Mouse (Mus musculus): ENCODE measurements around the gene Trpv2. TPM values are rescaled to one million over a fixed set of nuclear protein-coding genes. Genes with fewer than 3 reads are reported as not detected.

Gene Trpv2
- polyA plus RNA-seq, 1 experiment = not detected

DNA sequence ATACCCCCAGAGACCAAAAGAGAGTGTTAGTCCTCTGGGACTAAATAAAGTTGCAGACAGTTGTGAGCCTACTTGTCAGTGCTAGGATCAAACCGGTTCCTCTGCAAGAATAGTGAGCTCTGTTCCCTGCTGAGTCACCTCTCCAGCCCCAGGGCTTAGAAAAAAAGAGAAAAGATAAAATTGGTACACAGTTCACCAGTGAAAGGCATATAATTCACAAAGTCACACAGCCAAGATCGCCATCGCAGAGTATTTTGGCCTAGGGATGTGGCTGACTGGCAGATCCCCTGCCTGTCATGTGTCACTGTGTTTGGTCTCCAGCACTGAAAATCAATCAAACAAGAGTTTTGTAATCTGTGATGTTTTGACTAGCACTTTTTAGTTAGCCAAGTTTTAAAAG, 6.0 kb upstream of the Trpv2 start:
- H3K27ac ChIP-seq (ENCODE audit: insufficient read depth, low read depth, low read length) = no peak overlapping the region
- H3K4me3 ChIP-seq (ENCODE audit: insufficient read depth, low read depth, low read length) = no peak overlapping the region
- TF ChIP-seq CTCF (IDR thresholded peaks at IDR 0.05; ENCODE audit: insufficient read depth, low read depth, low read length) = no peak
- TF ChIP-seq POLR2A (IDR thresholded peaks at IDR 0.05; ENCODE audit: insufficient read depth, low read depth, low read length) = no peak
- H3K4me1 ChIP-seq (ENCODE audit: control insufficient read depth, insufficient read depth, low read length) = no peaks in the 10 kb centered on the region
- WGBS = 48% methylated on average over 3 of the region's 3 CpGs

DNA sequence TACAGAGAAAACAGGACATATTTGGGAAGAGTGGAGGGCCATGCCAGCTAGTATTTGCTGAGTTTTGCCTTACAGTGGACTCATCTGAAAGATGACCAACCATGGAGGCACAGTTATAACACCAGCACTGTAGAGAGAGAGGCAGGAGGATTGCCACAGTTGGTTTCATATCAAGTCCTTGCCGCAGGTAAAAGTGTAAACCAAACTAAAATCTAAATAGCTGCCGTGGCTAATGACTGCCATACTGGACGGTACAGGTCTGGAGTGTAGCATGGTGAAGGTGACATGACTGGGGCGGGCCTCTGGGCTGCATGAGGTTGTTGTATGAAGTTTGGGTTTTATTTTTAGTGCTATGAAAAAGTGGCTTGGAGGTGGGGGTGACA, 408 bp downstream of the Trpv2 start:
- H3K4me1 ChIP-seq (ENCODE audit: control insufficient read depth, insufficient read depth, low read length) = peaks cover 13% of the 10 kb centered on the region
- no peak overlapping the region for H3K27ac ChIP-seq (ENCODE audit: insufficient read depth, low read depth, low read length)
- H3K4me3 ChIP-seq (ENCODE audit: insufficient read depth, low read depth, low read length) = no peak overlapping the region
- 86% methylated on average over 4 of the region's 4 CpGs for WGBS
- TF ChIP-seq POLR2A (IDR thresholded peaks at IDR 0.05; ENCODE audit: insufficient read depth, low read depth, low read length) = no peak
- no peak for TF ChIP-seq CTCF (IDR thresholded peaks at IDR 0.05; ENCODE audit: insufficient read depth, low read depth, low read length)

DNA sequence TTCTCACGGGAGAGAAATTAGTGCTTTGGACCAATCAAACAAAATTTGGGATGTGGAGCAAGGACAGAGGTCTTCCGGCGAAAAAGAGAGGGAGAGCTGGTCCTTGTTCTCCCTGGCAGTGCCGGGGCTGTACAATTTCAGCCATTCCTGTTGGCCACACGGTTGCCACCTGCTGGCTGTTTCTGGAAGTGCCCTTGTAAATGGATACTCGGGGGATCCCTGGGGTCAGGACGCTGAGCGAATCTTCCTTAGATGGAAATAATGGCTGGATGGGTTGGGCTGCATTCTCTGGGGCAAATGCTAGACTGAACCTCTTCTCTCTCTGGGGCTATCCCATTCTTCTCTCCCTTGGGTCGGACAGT, 992 bp downstream of the Trpv2 start:
- peak overlapping the region; percentile 66 for H3K4me3 ChIP-seq (ENCODE audit: insufficient read depth, low read depth, low read length)
- H3K4me1 ChIP-seq (ENCODE audit: control insufficient read depth, insufficient read depth, low read length) = peaks cover 13% of the 10 kb centered on the region
- under 1% methylated on average over 9 of the region's 9 CpGs for WGBS
- TF ChIP-seq POLR2A (IDR thresholded peaks at IDR 0.05; ENCODE audit: insufficient read depth, low read depth, low read length) (no peak), CTCF (IDR thresholded peaks at IDR 0.05; ENCODE audit: insufficient read depth, low read depth, low read length) (peak; percentile 86)
- no peak overlapping the region for H3K27ac ChIP-seq (ENCODE audit: insufficient read depth, low read depth, low read length)

DNA sequence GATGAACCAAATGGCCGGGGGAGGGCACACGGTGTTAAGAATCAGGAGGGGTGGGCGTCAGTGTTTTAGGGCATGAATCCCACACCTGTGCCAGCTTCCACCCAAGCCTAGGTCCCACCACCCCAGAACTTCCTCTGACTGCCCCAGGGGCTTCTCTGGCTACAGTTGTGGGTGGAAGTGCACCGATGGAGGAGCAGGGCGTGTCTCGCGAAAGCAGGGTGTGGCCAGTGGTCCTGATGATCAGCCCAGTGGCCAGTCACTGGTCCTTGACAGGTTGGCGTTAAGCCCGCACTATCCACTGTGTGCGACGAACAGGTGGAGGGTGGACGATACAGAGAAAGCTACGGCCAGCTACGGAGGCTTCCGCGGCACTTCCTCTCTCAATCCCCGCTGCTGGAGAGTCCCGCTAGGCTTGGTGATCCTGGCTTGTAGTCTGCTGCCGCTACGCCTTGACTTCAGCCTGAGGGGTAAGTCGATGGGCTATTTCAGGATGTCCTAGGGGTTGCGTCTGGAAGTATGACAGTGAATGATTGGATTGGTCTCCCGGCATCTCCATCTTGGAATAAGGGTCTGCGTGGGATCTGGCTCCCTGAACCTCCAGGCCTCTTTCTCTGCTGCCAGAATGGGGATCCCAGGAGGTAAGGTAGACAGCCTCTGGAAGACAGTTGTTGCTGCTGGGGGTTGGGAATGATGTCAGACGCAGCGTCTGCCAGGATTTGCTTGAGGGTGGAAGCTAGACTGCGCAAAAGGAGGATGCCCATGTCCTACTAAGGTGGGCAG, 1.6 kb downstream of the Trpv2 start:
- H3K27ac ChIP-seq (ENCODE audit: insufficient read depth, low read depth, low read length) = peak overlapping the region; percentile 23; the same call in 1 of the 2 replicates
- H3K4me1 ChIP-seq (ENCODE audit: control insufficient read depth, insufficient read depth, low read length) = peaks cover 13% of the 10 kb centered on the region
- TF ChIP-seq POLR2A (IDR thresholded peaks at IDR 0.05; ENCODE audit: insufficient read depth, low read depth, low read length) = no peak
- TF ChIP-seq CTCF (IDR thresholded peaks at IDR 0.05; ENCODE audit: insufficient read depth, low read depth, low read length) = 0 out of 2 replicates have a peak, but pooled peaks have one; percentile 1
- peak overlapping the region; percentile 66 for H3K4me3 ChIP-seq (ENCODE audit: insufficient read depth, low read depth, low read length)
- 7% methylated on average over 27 of the region's 27 CpGs for WGBS

DNA sequence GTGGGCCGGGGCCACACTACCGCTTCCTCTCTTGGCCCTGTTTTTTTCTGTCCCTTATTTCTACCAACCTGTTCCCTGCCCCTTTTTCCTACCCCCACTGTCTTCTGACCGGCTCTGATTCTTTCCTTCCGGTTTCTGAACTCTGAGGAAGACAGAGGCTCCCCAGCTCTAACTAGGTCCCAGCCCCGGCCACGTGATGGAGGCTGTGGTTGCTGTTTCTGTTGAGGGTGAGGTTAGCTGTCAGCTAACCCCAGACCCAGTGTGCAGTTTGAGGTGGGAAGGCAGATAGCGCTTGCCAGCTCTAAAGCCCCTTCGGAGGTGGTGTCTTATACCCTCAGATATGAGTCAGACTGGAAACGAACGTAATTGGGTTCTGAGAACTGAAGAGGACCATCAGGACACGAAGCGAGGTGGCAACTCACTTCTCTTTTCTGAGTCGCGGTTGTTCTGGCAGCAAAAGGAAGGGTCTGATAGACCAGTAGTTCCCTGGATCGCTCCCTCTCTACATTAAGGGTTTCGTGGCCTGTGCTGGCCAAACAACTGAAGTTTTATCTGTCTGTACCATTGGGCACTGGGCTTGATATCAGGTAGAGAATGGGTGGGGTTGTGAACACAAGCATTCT, 2.4 kb downstream of the Trpv2 start:
- Histone ChIP-seq H3K4me3 (ENCODE audit: insufficient read depth, low read depth, low read length) (peak overlapping the region; percentile 66), H3K27ac (ENCODE audit: insufficient read depth, low read depth, low read length) (no peak overlapping the region), H3K4me1 (ENCODE audit: control insufficient read depth, insufficient read depth, low read length) (peaks cover 13% of the 10 kb centered on the region)
- TF ChIP-seq POLR2A (IDR thresholded peaks at IDR 0.05; ENCODE audit: insufficient read depth, low read depth, low read length) (no peak), CTCF (IDR thresholded peaks at IDR 0.05; ENCODE audit: insufficient read depth, low read depth, low read length) (no peak)
- 58% methylated on average over 16 of the region's 16 CpGs for WGBS

DNA sequence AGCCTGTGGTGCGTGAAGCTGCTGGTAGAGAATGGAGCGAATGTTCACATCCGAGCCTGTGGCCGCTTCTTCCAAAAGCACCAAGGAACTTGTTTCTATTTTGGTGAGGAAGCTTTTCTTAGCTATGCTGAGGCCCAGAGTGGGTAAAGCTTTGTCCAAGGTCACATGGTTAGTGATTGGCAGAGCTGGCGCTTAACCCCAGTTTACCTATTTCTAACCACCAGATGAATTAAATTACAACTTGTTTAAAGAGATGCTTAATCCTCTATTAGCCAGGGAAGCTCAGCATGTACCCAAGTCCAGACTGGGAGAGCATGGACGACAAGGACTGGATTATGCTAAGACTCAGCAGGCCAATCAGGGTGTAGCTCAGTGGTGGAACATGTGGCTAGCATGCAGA, 8.7 kb downstream of the Trpv2 start:
- TF ChIP-seq POLR2A (IDR thresholded peaks at IDR 0.05; ENCODE audit: insufficient read depth, low read depth, low read length) = no peak
- no peak for TF ChIP-seq CTCF (IDR thresholded peaks at IDR 0.05; ENCODE audit: insufficient read depth, low read depth, low read length)
- 52% methylated on average over 6 of the region's 6 CpGs for WGBS
- Histone ChIP-seq H3K4me3 (ENCODE audit: insufficient read depth, low read depth, low read length) (no peak overlapping the region), H3K4me1 (ENCODE audit: control insufficient read depth, insufficient read depth, low read length) (peaks cover 3% of the 10 kb centered on the region; the same call in 1 of the 2 replicates), H3K27ac (ENCODE audit: insufficient read depth, low read depth, low read length) (no peak overlapping the region)

DNA sequence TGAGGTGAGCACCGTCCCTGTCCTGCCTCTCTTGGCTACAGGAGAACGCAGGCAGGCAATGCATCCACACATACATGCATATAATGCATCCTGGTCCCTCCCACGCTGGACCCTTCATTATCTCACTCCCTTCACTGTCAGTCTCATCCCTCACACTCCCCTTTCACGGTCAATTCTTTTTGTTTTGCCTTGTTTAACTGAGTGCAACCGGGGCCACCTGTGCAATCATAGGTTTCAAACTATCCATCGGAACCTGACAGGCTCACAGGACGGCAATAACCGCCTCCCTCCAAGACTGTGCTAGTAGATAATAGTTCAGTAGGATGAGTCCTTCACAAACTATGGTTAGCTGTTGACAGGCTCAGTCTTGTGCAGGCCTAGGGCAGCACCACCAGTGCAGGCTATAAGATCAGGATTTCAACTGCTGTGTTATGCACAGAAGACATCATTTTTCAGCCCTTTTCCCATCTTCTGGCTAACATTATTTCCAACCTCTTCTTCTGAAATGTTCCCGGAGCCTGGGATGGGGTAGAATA, 10.5 kb downstream of the Trpv2 start:
- H3K4me3 ChIP-seq (ENCODE audit: insufficient read depth, low read depth, low read length) = no peak overlapping the region
- no peak for TF ChIP-seq CTCF (IDR thresholded peaks at IDR 0.05; ENCODE audit: insufficient read depth, low read depth, low read length)
- no peak for TF ChIP-seq POLR2A (IDR thresholded peaks at IDR 0.05; ENCODE audit: insufficient read depth, low read depth, low read length)
- peaks cover 3% of the 10 kb centered on the region; the same call in 1 of the 2 replicates for H3K4me1 ChIP-seq (ENCODE audit: control insufficient read depth, insufficient read depth, low read length)
- H3K27ac ChIP-seq (ENCODE audit: insufficient read depth, low read depth, low read length) = no peak overlapping the region
- WGBS = 85% methylated on average over 9 of the region's 9 CpGs

DNA sequence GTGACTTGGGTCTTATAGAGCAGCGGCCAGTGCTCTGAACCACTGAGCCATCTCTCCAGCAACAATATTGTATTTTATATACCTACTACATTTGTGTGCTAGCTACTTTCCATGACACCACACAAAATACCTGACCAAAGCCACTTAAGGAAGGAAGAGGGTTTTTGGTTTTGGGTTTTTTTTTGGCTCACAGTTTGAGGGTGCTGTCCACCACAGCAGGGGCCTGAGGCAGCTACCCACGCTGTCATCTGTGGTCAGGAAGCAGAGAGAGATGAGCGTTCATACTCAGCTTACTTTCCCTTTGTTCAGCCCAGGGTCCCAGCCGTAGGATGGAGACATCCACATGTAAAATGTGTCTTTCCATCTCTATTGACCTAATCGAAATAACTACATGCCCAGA, 12.7 kb downstream of the Trpv2 start:
- Histone ChIP-seq H3K4me3 (ENCODE audit: insufficient read depth, low read depth, low read length) (no peak overlapping the region), H3K27ac (ENCODE audit: insufficient read depth, low read depth, low read length) (no peak overlapping the region), H3K4me1 (ENCODE audit: control insufficient read depth, insufficient read depth, low read length) (peaks cover 3% of the 10 kb centered on the region; the same call in 1 of the 2 replicates)
- no peak for TF ChIP-seq CTCF (IDR thresholded peaks at IDR 0.05; ENCODE audit: insufficient read depth, low read depth, low read length)
- no peak for TF ChIP-seq POLR2A (IDR thresholded peaks at IDR 0.05; ENCODE audit: insufficient read depth, low read depth, low read length)
- 92% methylated on average over 5 of the region's 5 CpGs for WGBS

DNA sequence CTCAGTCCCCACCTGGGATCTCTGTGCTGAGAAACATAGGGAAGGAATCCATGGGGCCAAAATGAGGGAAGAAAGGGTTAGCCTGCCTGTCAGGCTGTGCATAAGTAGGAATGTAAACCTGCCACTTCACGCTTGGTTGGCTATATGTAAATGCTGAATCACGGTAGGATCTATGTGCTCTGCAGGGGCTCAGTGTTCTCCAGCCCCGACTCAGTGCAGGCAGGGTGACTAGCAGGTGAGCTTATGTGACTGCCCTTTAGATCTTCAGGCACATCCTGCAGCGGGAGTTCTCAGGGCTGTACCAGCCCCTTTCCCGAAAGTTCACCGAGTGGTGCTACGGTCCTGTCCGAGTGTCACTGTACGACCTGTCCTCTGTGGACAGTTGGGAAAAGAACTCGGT, 15.1 kb downstream of the Trpv2 start:
- no peaks in the 10 kb centered on the region for H3K4me1 ChIP-seq (ENCODE audit: control insufficient read depth, insufficient read depth, low read length)
- 82% methylated on average over 10 of the region's 10 CpGs for whole genome bisulfite sequencing
- no peak overlapping the region for H3K27ac ChIP-seq (ENCODE audit: insufficient read depth, low read depth, low read length)
- no peak for TF ChIP-seq POLR2A (IDR thresholded peaks at IDR 0.05; ENCODE audit: insufficient read depth, low read depth, low read length)
- H3K4me3 ChIP-seq (ENCODE audit: insufficient read depth, low read depth, low read length) = no peak overlapping the region
